Mouse (Mus musculus): ENCODE data around the gene Gcm1.

DNA sequence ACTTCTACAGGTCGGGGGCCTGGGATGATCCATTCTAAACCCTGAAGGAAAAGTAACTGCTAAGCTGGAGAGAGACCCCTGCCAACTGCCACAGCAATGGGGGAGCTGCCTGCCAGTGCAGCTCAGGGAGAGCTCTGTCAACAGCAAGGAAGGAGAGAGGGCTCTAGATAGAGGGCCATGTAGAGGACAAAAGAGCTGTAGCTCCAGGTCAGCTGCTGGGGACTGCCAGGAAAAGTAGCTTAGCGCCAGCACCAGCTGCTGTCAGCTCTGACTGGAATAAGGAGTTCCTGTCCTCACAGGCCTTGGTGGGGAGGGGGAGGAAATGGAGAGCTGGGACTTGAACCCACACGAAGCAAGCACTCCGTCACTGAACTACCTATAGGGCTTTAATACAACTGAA lies 36.8 kb downstream of the Gcm1 start:
- TF ChIP-seq CTCF (IDR thresholded peaks at IDR 0.05; ENCODE audit: borderline replicate concordance, extremely low read depth, insufficient read depth, insufficient read length): no peak
- TF ChIP-seq POLR2A (IDR thresholded peaks at IDR 0.05; ENCODE audit: borderline replicate concordance, extremely low read depth, insufficient read depth, insufficient read length, poor library complexity, severe bottlenecking): no peak
